Mouse (Mus musculus) MEL (cell line): Measurements from ENCODE around the gene Srgap1.

Experiments used
- CHD1 ChIP-seq: IDR thresholded peaks from 2 replicates; pipeline ENCODE4 v1.6.1; 2012; ENCODE audit warnings: low read depth, mild to moderate bottlenecking, inconsistent platforms, low read length, improper control_type of control experiment
- CHD2 ChIP-seq: IDR thresholded peaks from 2 replicates; pipeline ENCODE4 v1.6.1; 2011; ENCODE audit warnings: low read length, improper control_type of control experiment
- CTCF ChIP-seq, 3 experiments: IDR thresholded peaks in 2 of 3; conservative IDR thresholded peaks in 1 of 3; 2 replicates each; pipeline ENCODE4 v1.5.1; 2011 to 2012; ENCODE audit warnings: low read length in 3 of 3, low read depth in 2 of 3, mild to moderate bottlenecking in 2 of 3, improper control_type of control experiment in 1 of 3, inconsistent platforms in 1 of 3, mixed read lengths in 1 of 3, moderate library complexity in 1 of 3; ENCODE audit not compliant: control insufficient read depth in 1 of 3, insufficient read depth in 1 of 3, poor library complexity in 1 of 3, severe bottlenecking in 1 of 3
- E2F4 ChIP-seq: IDR thresholded peaks from 2 replicates; pipeline ENCODE4 v1.6.1; 2011; ENCODE audit warnings: low read depth, low read length, improper control_type of control experiment, borderline replicate concordance
- ELF1 ChIP-seq: IDR thresholded peaks from 2 replicates; pipeline ENCODE4 v1.6.1; 2014; ENCODE audit warnings: low read depth, mild to moderate bottlenecking, inconsistent platforms, low read length, improper control_type of control experiment, moderate library complexity
- EP300 ChIP-seq, 2 experiments: IDR thresholded peaks; 2 replicates each; pipeline ENCODE4 v1.6.1; 2011; ENCODE audit warnings: improper control_type of control experiment in 2 of 2, low read length in 2 of 2, low read depth in 1 of 2, mild to moderate bottlenecking in 1 of 2
- MXI1 ChIP-seq: IDR thresholded peaks from 2 replicates; pipeline ENCODE4 v1.6.1; 2011; ENCODE audit warnings: mild to moderate bottlenecking, low read depth, low read length, improper control_type of control experiment
- POLR2A ChIP-seq, 2 experiments: IDR thresholded peaks; 2 replicates each; pipeline ENCODE4 v1.6.1; 2011 to 2012; ENCODE audit warnings: low read length in 2 of 2, mild to moderate bottlenecking in 2 of 2, control low read depth in 1 of 2, improper control_type of control experiment in 1 of 2, low read depth in 1 of 2, moderate library complexity in 1 of 2; ENCODE audit not compliant: control insufficient read depth in 1 of 2, insufficient read depth in 1 of 2, poor library complexity in 1 of 2
- POLR2AphosphoS5 ChIP-seq: IDR thresholded peaks from 2 replicates; pipeline ENCODE4 v1.6.1; 2012; ENCODE audit warnings: low read depth, borderline replicate concordance, mild to moderate bottlenecking, inconsistent platforms, low read length, moderate library complexity, mixed read lengths
- RAD21 ChIP-seq: IDR thresholded peaks from 2 replicates; pipeline ENCODE4 v1.6.1; 2011; ENCODE audit warnings: mild to moderate bottlenecking, low read depth, low read length, improper control_type of control experiment
- TCF12 ChIP-seq: IDR thresholded peaks from 2 replicates; pipeline ENCODE4 v1.6.1; 2014; ENCODE audit warnings: low read depth, mild to moderate bottlenecking, inconsistent platforms, low read length, improper control_type of control experiment, moderate library complexity
- UBTF ChIP-seq: IDR thresholded peaks from 2 replicates; pipeline ENCODE4 v1.6.1; 2012; ENCODE audit warnings: low read depth, mild to moderate bottlenecking, inconsistent platforms, low read length, improper control_type of control experiment, moderate library complexity, borderline replicate concordance; ENCODE audit not compliant: insufficient read depth
- ZMIZ1 ChIP-seq: IDR thresholded peaks from 2 replicates; pipeline ENCODE4 v1.6.1; 2012; ENCODE audit warnings: low read depth, mild to moderate bottlenecking, inconsistent platforms, low read length, improper control_type of control experiment, moderate library complexity
- ZNF384 ChIP-seq: IDR thresholded peaks from 2 replicates; pipeline ENCODE4 v1.6.1; 2012; ENCODE audit warnings: low read depth, mild to moderate bottlenecking, inconsistent platforms, low read length, improper control_type of control experiment

DNA sequence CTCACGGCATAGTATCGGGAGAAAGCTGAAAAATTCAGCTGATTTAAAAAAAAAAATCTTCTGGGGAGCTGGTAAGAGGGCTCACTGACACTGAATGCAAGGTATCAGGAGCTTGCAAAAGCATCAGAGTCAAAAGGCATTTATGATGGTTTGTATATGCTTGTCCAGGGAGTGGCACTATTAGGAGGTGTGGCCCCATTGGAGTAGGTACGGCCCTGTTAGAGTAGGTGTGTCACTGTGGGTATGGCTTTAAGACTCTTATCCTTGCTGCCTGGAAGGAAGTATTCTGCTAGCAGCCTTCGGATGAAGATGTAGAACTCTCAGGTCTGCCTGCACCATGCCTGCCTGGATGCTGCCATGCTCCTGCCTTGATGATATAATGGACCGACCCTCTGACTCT lies 26.2 kb downstream of the Srgap1 start:
- TF ChIP-seq EP300 (IDR thresholded peaks at IDR 0.05; ENCODE audit: low read depth in 1 of 2, low read length in 2 of 2) (no peak), E2F4 (no peak), CTCF (IDR thresholded peaks at IDR 0.05 in 2 of 3, conservative IDR thresholded peaks at IDR 0.05 in 1 of 3; ENCODE audit: control insufficient read depth in 1 of 3, insufficient read depth in 1 of 3, low read depth in 2 of 3, low read length in 3 of 3, poor library complexity in 1 of 3, severe bottlenecking in 1 of 3) (no peak), UBTF (no peak), POLR2AphosphoS5 (no peak), CHD1 (no peak), POLR2A (IDR thresholded peaks at IDR 0.05; ENCODE audit: control insufficient read depth in 1 of 2, insufficient read depth in 1 of 2, low read depth in 1 of 2, low read length in 2 of 2, poor library complexity in 1 of 2) (no peak), ZNF384 (no peak), MXI1 (no peak), ZMIZ1 (no peak), RAD21 (no peak), CHD2 (no peak), TCF12 (no peak), ELF1 (no peak)
